Mouse (Mus musculus) brain, embryonic 14.5 days (tissue): ENCODE measurements around the gene Zfpm1.

Experiments used
- CTCF ChIP-seq: fragments of 200-500 bp; IDR thresholded peaks from 2 replicates; pipeline ENCODE4 v1.5.1; 2012; ENCODE audit warnings: inconsistent platforms, mild to moderate bottlenecking, moderate library complexity, borderline replicate concordance; ENCODE audit not compliant: insufficient read depth, insufficient read length; ENCODE audit errors: extremely low read depth
- POLR2A ChIP-seq: fragments of 200-500 bp; IDR thresholded peaks from 2 replicates; pipeline ENCODE4 v1.6.1; 2012; ENCODE audit warnings: mild to moderate bottlenecking, inconsistent platforms, borderline replicate concordance; ENCODE audit not compliant: poor library complexity, insufficient read depth, insufficient read length, severe bottlenecking; ENCODE audit errors: extremely low read depth

- TF ChIP-seq POLR2A = no peak
- TF ChIP-seq CTCF = no peak
These were observed 19.1 kb downstream of the Zfpm1 start for GRCm38 (mm10) chr8:122301081-122301480.
